Mouse (Mus musculus) heart, postnatal 0 days (tissue): ENCODE measurements around the gene Dera. TPM values are rescaled to one million over a fixed set of nuclear protein-coding genes. Genes with fewer than 3 reads are reported as not detected.

Source experiments
- ATAC-seq: fragments of 200-750 bp; cut with Nextera tagmentation; 2 replicates; pipeline ENCODE4 v1.8.0; 2017; ENCODE audit warnings: low read depth, moderate number of reproducible peaks, moderate library complexity; ENCODE audit not compliant: insufficient read depth
- DNase-seq: peaks from one replicate; pipeline ENCODE4 v3.0.0-alpha.2; 2016; ENCODE audit warnings: low spot score
- H3K27ac ChIP-seq: fragments of 300-500 bp; sonication (generic); 2 replicates; pipeline ENCODE4 v1.5.1; 2014; ENCODE audit warnings: low read depth, mild to moderate bottlenecking
- H3K27me3 ChIP-seq: fragments of 300-500 bp; sonication (generic); 2 replicates; pipeline ENCODE4 v1.6.1; 2014; ENCODE audit warnings: low read length, mixed read lengths; ENCODE audit not compliant: control insufficient read depth, insufficient read depth
- H3K36me3 ChIP-seq: fragments of 300-500 bp; sonication (generic); replicated peaks from 2 replicates; pipeline ENCODE4 v1.6.1; 2014; ENCODE audit warnings: low read length, mixed read lengths; ENCODE audit not compliant: control insufficient read depth, insufficient read depth
- H3K4me1 ChIP-seq: fragments of 300-500 bp; sonication (generic); 2 replicates; pipeline ENCODE4 v1.6.1; 2014; ENCODE audit warnings: antibody characterized with exemption; ENCODE audit not compliant: control insufficient read depth, insufficient read depth
- H3K4me2 ChIP-seq: fragments of 300-500 bp; sonication (generic); 2 replicates; pipeline ENCODE4 v1.6.1; 2014; ENCODE audit warnings: low read depth, mild to moderate bottlenecking, low read length, moderate library complexity
- H3K4me3 ChIP-seq: fragments of 300-500 bp; sonication (generic); 2 replicates; pipeline ENCODE4 v1.5.1; 2014; ENCODE audit warnings: low read depth, low read length
- H3K9ac ChIP-seq: fragments of 300-500 bp; sonication (generic); replicated peaks from 2 replicates; pipeline ENCODE4 v1.6.1; 2014; ENCODE audit warnings: low read depth, low read length, mixed read lengths
- H3K9me3 ChIP-seq: fragments of 300-500 bp; sonication (generic); replicated peaks from 2 replicates; pipeline ENCODE4 v1.6.1; 2016; ENCODE audit warnings: low read length; ENCODE audit not compliant: control insufficient read depth
- CTCF ChIP-seq: IDR thresholded peaks from 2 replicates; pipeline ENCODE4 v1.5.1; 2016; ENCODE audit warnings: antibody characterized with exemption, control low read depth, low read depth
- EP300 ChIP-seq: IDR thresholded peaks from 2 replicates; pipeline ENCODE4 v1.6.1; 2016; ENCODE audit warnings: antibody characterized with exemption, low read depth
- WGBS: fragments of 180-500 bp; shearing (Covaris S2); extraction: QIAGEN DNeasy Blood & Tissue Kit; methylation state at CpG from one replicate; pipeline ENCODE4 v1.1.7; 2014; 5-methylcytosine and 5-hydroxymethylcytosine counted together
- polyA plus RNA-seq: library from polyadenylated mRNA; unstranded; fragments of >200 nt; fragmentation: Nextera tagmentation; extraction: Ambion mirVana; gene quantifications from 2 replicates; pipeline ENCODE4 v1.2.1, GENCODE M21; 2015
- total RNA-seq: library from RNA; depleted of rRNA; stranded (reverse); fragments of >200 nt; gene quantifications from 2 replicates; pipeline ENCODE4 v1.2.3, GENCODE M21; 2014; ENCODE audit warnings: low replicate concordance

Gene Dera
- total and polyA plus RNA-seq, 2 experiments from 2014 or later: 18.2 to 25.2 TPM

DNA sequence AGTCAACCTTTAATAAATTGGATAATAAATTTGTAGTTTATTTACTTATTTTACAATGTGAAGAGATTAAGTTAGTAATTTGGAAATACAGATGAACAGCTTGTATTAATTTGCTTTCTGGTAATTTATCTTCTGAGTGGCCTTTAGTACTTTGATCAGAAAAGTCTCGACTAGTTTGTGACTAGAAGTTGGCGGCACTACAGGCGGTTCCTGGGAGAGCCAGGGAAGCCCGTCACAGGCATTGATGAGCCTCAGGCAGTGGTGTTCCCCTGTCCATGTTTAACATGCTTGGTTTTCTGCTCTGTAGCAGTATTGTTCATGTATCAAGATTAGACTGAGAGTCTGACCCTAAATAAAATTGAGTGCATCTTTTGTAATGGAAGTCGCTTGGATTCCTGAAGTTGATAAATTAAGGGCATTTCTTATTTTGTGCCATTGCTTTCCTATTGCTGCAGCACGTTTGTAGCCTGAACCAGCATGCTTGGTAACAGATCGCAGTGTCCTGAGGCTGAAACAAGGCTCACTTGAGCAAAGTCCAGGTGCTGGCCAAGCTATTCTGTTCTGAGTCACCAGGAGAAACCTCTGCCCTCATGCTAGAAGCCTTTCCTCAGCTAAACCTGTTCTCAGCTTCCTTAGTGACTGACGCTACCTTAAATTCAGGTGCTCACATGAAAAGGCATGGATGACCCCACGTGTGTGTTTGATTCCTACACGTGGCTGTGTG, 2.6 kb upstream of the Dera start:
- 86% methylated on average over 10 of the region's 10 CpGs for WGBS
- H3K9me3 ChIP-seq: no peaks in the 10 kb centered on the region
- H3K36me3 ChIP-seq: peaks cover 41% of the 10 kb centered on the region
- no peak overlapping the region for H3K27ac ChIP-seq
- ATAC-seq (no peak), DNase-seq (no peak)
- no peak for TF ChIP-seq CTCF
- no peak for TF ChIP-seq EP300
- no peaks in the 10 kb centered on the region for H3K4me1 ChIP-seq
- H3K9ac ChIP-seq: no peak overlapping the region
- H3K27me3 ChIP-seq: no peaks in the 10 kb centered on the region
- no peak overlapping the region for H3K4me3 ChIP-seq
- H3K4me2 ChIP-seq: no peak overlapping the region

- DNase-seq (no peak), ATAC-seq (no peak)
- H3K9ac ChIP-seq: no peak overlapping the region
- no peaks in the 10 kb centered on the region for H3K4me1 ChIP-seq
- TF ChIP-seq CTCF: no peak
- TF ChIP-seq EP300: no peak
- WGBS: 57% methylated on average over 4 of the region's 4 CpGs
- no peaks in the 10 kb centered on the region for H3K27me3 ChIP-seq
- no peaks in the 10 kb centered on the region for H3K9me3 ChIP-seq
- H3K27ac ChIP-seq: no peak overlapping the region
- H3K4me2 ChIP-seq: no peak overlapping the region
- peaks cover 38% of the 10 kb centered on the region for H3K36me3 ChIP-seq
- H3K4me3 ChIP-seq: no peak overlapping the region
Measured at GRCm38 (mm10) chr6:137752275-137752655, 2.1 kb upstream of the Dera start.

- peak overlapping the region; percentile 43 for H3K9ac ChIP-seq
- H3K36me3 ChIP-seq: peaks cover 15% of the 10 kb centered on the region
- no peak for TF ChIP-seq EP300
- peak overlapping the region; percentile 77 for H3K4me3 ChIP-seq
- ATAC-seq (no peak), DNase-seq (no peak)
- WGBS: 4% methylated on average over 8 of the region's 8 CpGs
- no peak overlapping the region for H3K27ac ChIP-seq
- H3K9me3 ChIP-seq: no peaks in the 10 kb centered on the region
- H3K4me2 ChIP-seq: peak overlapping the region; percentile 68
- no peaks in the 10 kb centered on the region for H3K27me3 ChIP-seq
- H3K4me1 ChIP-seq: no peaks in the 10 kb centered on the region
Measured at GRCm38 (mm10) chr6:137754857-137755232, 499 bp downstream of the Dera start.

DNA sequence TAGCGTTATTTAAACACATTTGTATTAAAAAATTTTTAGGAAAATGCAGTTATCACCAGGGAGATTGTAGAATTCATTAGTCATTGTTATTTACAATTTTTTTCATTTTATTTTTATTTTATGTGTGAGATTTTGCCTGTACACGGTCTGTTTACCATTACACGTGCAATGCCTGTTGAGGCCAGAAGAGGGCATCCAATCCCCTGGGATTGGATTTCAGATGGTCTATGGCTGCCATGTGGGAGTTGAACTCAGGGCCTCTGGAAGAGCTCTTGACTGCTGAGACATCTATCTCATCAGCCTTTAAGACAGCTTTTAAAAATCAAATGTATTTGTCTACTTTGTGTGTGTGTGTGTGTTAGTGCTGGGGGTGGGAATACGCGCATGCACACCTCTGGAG, 2.0 kb downstream of the Dera start:
- 63% methylated on average over 5 of the region's 5 CpGs for WGBS
- H3K4me1 ChIP-seq: no peaks in the 10 kb centered on the region
- no peaks in the 10 kb centered on the region for H3K27me3 ChIP-seq
- no peak overlapping the region for H3K4me2 ChIP-seq
- H3K4me3 ChIP-seq: no peak overlapping the region
- peaks cover 6% of the 10 kb centered on the region for H3K36me3 ChIP-seq
- H3K27ac ChIP-seq: no peak overlapping the region
- H3K9me3 ChIP-seq: no peaks in the 10 kb centered on the region
- no peak overlapping the region for H3K9ac ChIP-seq
- peak; percentile 64 for TF ChIP-seq CTCF
- no peak for TF ChIP-seq EP300
- no peak for ATAC-seq
- no peak for DNase-seq

DNA sequence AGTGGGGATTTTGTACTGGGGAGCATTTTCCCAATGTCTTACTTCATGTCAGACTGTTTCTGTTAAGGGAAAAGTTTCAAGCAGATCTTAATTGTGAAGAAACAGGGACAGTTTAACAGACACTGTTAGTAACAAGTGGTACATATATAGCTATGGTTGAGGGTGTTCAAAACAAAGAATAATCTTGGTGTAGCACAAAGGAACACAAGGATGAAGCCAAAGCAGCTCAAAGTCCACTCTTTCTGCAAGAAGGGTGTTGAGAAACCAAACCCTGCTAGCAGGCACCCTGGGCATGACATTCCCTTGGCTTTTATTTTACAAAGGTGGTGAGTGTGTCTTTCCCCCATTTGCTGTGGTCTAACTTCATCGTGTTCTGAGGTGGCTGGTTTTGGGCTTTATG, 3.5 kb downstream of the Dera start:
- 96% methylated on average over 1 of the region's 1 CpGs for WGBS
- H3K27me3 ChIP-seq: no peaks in the 10 kb centered on the region
- TF ChIP-seq CTCF (no peak), EP300 (no peak)
- H3K36me3 ChIP-seq: no peaks in the 10 kb centered on the region
- DNase-seq (no peak), ATAC-seq (no peak)
- no peak overlapping the region for H3K9ac ChIP-seq
- H3K9me3 ChIP-seq: no peaks in the 10 kb centered on the region
- no peak overlapping the region for H3K4me2 ChIP-seq
- H3K4me3 ChIP-seq: no peak overlapping the region
- no peak overlapping the region for H3K27ac ChIP-seq
- H3K4me1 ChIP-seq: no peaks in the 10 kb centered on the region

GRCm38 (mm10) chr6:137759681-137760080, 5.3 kb downstream of the Dera start:
- H3K36me3 ChIP-seq: no peaks in the 10 kb centered on the region
- DNase-seq: no peak
- H3K27ac ChIP-seq: no peak overlapping the region
- no peaks in the 10 kb centered on the region for H3K9me3 ChIP-seq
- no peak overlapping the region for H3K4me2 ChIP-seq
- no peak overlapping the region for H3K9ac ChIP-seq
- no peaks in the 10 kb centered on the region for H3K27me3 ChIP-seq
- WGBS: 54% methylated on average over 8 of the region's 8 CpGs
- H3K4me1 ChIP-seq: no peaks in the 10 kb centered on the region
- H3K4me3 ChIP-seq: no peak overlapping the region
- TF ChIP-seq CTCF (no peak), EP300 (no peak)
- peak; percentile 27; the same call in 1 of the 2 replicates for ATAC-seq
